13 mouse cellular contexts compared by ENCODE assay signal in the genomic region with DNA sequence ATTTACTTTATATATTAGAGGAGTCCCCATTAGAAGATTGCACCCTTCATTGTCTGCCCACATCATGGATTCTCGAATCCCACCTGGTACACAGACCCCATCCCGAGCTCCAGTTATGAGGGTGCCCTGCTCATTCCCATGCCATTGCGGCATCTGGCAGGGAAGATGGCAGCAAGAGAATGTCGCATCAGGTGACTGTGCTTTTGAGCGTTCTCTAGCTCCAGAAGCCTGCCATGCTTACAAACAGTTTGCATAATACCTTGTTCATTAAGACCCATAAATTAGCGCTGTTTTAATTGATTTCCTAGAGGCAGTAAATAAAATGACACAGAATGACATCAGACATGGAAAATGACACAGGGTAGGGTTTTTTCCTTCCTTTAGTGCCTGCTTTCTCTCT.
"Had no signal": no experiment of that assay in that cellular context is flagged by ENCODE, and none has a peak within 500 bp of the region (broad histone marks: within the 10 kb centered on the region; RNA-seq: fewer than 3 reads in every experiment).

No protein-coding gene starts in this region.

- H3K4me2 ChIP-seq: limb, embryonic 12.5 days; liver, embryonic 13.5 days; lung, embryonic 15.5 days; neural tube, embryonic 12.5 days had no signal

- ATAC-seq: liver, postnatal 0 days had no signal

- DNase-seq: kidney, adult 8-10 months; kidney, postnatal 25 days; liver; liver, embryonic 13.5 days; liver, postnatal 0 days; lung, postnatal 14 days; thymus, postnatal 4 days had no signal

- H3K4me1 ChIP-seq: liver, embryonic 13.5 days; lung, embryonic 15.5 days; megakaryocyte, embryonic 14.5 days had no signal

- H3K4me3 ChIP-seq: limb, embryonic 12.5 days; liver, embryonic 13.5 days; lung, embryonic 15.5 days; megakaryocyte, embryonic 14.5 days; neural tube, embryonic 12.5 days had no signal

- H3K9me3 ChIP-seq: limb, embryonic 12.5 days; lung, embryonic 15.5 days; megakaryocyte, embryonic 14.5 days; neural tube, embryonic 12.5 days had no signal

- H3K27ac ChIP-seq: limb, embryonic 12.5 days; liver, embryonic 13.5 days; lung, embryonic 15.5 days; macrophage; neural tube, embryonic 12.5 days; stomach, postnatal 0 days had no signal

- H3K9ac ChIP-seq: limb, embryonic 12.5 days; liver, embryonic 13.5 days; liver, postnatal 0 days; lung, embryonic 15.5 days; neural tube, embryonic 12.5 days had no signal

- H3K27me3 ChIP-seq: limb, embryonic 12.5 days; liver, embryonic 13.5 days; lung, embryonic 15.5 days; megakaryocyte, embryonic 14.5 days had no signal

- H3K36me3 ChIP-seq: limb, embryonic 12.5 days; liver, embryonic 13.5 days; lung, embryonic 15.5 days; neural tube, embryonic 12.5 days had no signal
